In the genomic region with DNA sequence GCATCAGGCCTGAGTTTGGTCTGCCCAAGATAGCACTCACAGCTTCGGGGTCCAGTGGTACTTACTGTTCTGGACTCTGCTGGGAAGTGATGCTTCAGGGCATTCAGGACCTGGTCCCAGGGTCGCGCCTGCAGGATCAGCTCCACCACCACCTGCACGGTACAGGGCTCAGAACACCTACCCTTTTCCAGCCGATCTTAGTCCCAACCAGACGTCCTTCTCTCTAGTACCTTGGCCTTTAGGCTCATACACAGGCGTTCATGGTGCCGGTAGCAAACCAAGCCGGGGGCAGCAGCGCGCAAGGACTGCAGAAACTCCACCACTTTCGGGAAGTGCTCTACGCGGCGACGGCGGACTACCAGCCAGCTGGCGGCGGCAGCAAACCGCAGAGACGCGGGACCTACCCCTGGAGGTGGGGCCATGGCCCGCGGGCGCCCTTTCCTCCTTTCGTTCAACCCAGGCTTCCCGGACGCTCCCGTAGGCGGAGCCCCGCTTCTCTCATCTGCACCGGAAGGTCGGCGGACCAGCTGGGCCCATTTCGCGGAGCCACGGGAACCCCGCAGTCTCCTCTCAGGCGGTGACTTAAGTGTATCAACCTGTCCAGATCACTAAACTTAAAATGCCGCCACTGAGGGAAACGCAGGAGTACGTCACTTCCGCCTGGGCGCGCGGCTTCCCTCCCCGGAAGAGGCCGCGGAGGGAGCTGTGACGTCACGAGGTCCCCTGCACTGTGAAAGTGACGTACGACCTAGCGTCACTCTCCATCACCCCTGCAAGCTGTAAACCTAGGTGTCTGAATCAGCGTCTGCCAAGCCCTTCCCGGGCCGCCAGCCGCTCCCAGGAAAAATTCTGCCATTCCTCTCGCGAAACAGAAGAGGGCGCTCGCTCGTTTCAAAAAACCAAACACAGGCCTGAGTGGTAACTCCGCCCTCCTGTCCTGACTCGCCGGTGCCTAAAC, we compare ENCODE assay signal across 8 mouse cellular contexts. TPM values are rescaled to one million over a fixed set of nuclear protein-coding genes. Genes with fewer than 3 reads are reported as not detected.
DNase-seq lines count a peak whose midpoint lies in the region; ATAC-seq and TF ChIP-seq lines count a peak whose summit lies in the region.

A gene (minus strand): TSS at position 661 of the 958 bp plus-strand sequence.

- H3K4me1 ChIP-seq in embryonic facial prominence, embryonic 13.5 days = peaks cover 11% of the 10 kb centered on the region
- peaks cover 2% of the 10 kb centered on the region; the same call in 1 of the 2 replicates for H3K4me1 ChIP-seq in kidney, adult 2 months (ENCODE audit: control insufficient read depth, insufficient read depth, low read length)
- H3K4me1 ChIP-seq in limb, embryonic 12.5 days (replicated peaks) = peaks cover 8% of the 10 kb centered on the region
- peaks cover 15% of the 10 kb centered on the region for H3K4me1 ChIP-seq in midbrain, embryonic 15.5 days
- H3K4me1 ChIP-seq in spleen, adult 2 months (ENCODE audit: control insufficient read depth, insufficient read depth, insufficient read length) = peaks cover 3% of the 10 kb centered on the region; the same call in 1 of the 2 replicates

- peak within 1 kb of the TSS; percentile 84 for H3K9ac ChIP-seq in embryonic facial prominence, embryonic 13.5 days
- H3K9ac ChIP-seq in limb, embryonic 12.5 days (replicated peaks) = peak within 1 kb of the TSS; percentile 78
- peak within 1 kb of the TSS; percentile 66 for H3K9ac ChIP-seq in midbrain, embryonic 15.5 days

- DNase-seq in 3134 (ENCODE audit: extremely low read depth, insufficient read length, low spot score) = peak; percentile 96
- DNase-seq in adrenal gland, postnatal 36 days = peak; percentile 94 to 95
- DNase-seq in heart, adult 18-20 months = peak; percentile 94 to 95
- DNase-seq in kidney, adult 2 months = peak; percentile 97
- DNase-seq in spleen, adult 2 months (ENCODE audit: low read depth in 1 of 2, low spot score in 2 of 2) = peak; percentile 88 to 94

- ATAC-seq in embryonic facial prominence, embryonic 13.5 days (ENCODE audit: insufficient number of reproducible peaks, insufficient read depth, low FRiP score, low TSS enrichment, low read depth) = peak; percentile 96
- peak; percentile 98 for ATAC-seq in limb, embryonic 12.5 days (ENCODE audit: insufficient number of reproducible peaks, insufficient read depth, low FRiP score, low TSS enrichment, low read depth)
- ATAC-seq in midbrain, embryonic 15.5 days (replicated peaks) = peak; percentile 99

- no peaks in the 10 kb centered on the region for H3K27me3 ChIP-seq in embryonic facial prominence, embryonic 13.5 days
- no peaks in the 10 kb centered on the region for H3K27me3 ChIP-seq in kidney, adult 2 months (replicated peaks; ENCODE audit: control insufficient read depth, insufficient read depth, low read length)
- H3K27me3 ChIP-seq in limb, embryonic 12.5 days = no peaks in the 10 kb centered on the region
- no peaks in the 10 kb centered on the region for H3K27me3 ChIP-seq in midbrain, embryonic 15.5 days (replicated peaks)
- H3K27me3 ChIP-seq in spleen, adult 2 months (ENCODE audit: control insufficient read depth, insufficient read depth, low read length) = no peaks in the 10 kb centered on the region

- H3K4me2 ChIP-seq in embryonic facial prominence, embryonic 13.5 days = peak within 1 kb of the TSS; percentile 80
- peak within 1 kb of the TSS; percentile 80 for H3K4me2 ChIP-seq in limb, embryonic 12.5 days
- peak within 1 kb of the TSS; percentile 98 for H3K4me2 ChIP-seq in midbrain, embryonic 15.5 days

- H3K27ac ChIP-seq in embryonic facial prominence, embryonic 13.5 days = peak within 1 kb of the TSS; percentile 91
- H3K27ac ChIP-seq in kidney, adult 2 months (ENCODE audit: insufficient read depth, low read depth, low read length) = peak within 1 kb of the TSS; percentile 43; the same call in 1 of the 2 replicates
- H3K27ac ChIP-seq in limb, embryonic 12.5 days = peak within 1 kb of the TSS; percentile 86
- peak within 1 kb of the TSS; percentile 75 for H3K27ac ChIP-seq in midbrain, embryonic 15.5 days
- peak within 1 kb of the TSS; percentile 90 for H3K27ac ChIP-seq in spleen, adult 2 months (ENCODE audit: insufficient read depth, low read length)

- under 1% methylated on average over 66 of the region's 66 CpGs for WGBS in embryonic facial prominence, embryonic 13.5 days
- WGBS in kidney, adult 2 months = under 1% methylated on average over 66 of the region's 66 CpGs
- WGBS in limb, embryonic 12.5 days = under 1% methylated on average over 65 of the region's 66 CpGs
- WGBS in midbrain, embryonic 15.5 days = under 1% methylated on average over 66 of the region's 66 CpGs
- under 1% methylated on average over 66 of the region's 66 CpGs for WGBS in spleen, adult 2 months

- H3K4me3 ChIP-seq in embryonic facial prominence, embryonic 13.5 days = peak within 1 kb of the TSS; percentile 82
- peak within 1 kb of the TSS; percentile 70 for H3K4me3 ChIP-seq in kidney, adult 2 months (ENCODE audit: insufficient read depth, low read depth, low read length)
- peak within 1 kb of the TSS; percentile 83 for H3K4me3 ChIP-seq in limb, embryonic 12.5 days (replicated peaks)
- peak within 1 kb of the TSS; percentile 85 for H3K4me3 ChIP-seq in midbrain, embryonic 15.5 days
- H3K4me3 ChIP-seq in spleen, adult 2 months (ENCODE audit: extremely low read depth, insufficient read depth, insufficient read length) = peak within 1 kb of the TSS; percentile 74

- peaks cover 41% of the 10 kb centered on the region for H3K36me3 ChIP-seq in embryonic facial prominence, embryonic 13.5 days
- no peaks in the 10 kb centered on the region for H3K36me3 ChIP-seq in kidney, adult 2 months (ENCODE audit: control insufficient read depth, insufficient read depth, low read length)
- H3K36me3 ChIP-seq in limb, embryonic 12.5 days = peaks cover 38% of the 10 kb centered on the region
- H3K36me3 ChIP-seq in midbrain, embryonic 15.5 days (replicated peaks) = peaks cover 9% of the 10 kb centered on the region; the same call in 1 of the 2 replicates
- peaks cover 20% of the 10 kb centered on the region for H3K36me3 ChIP-seq in spleen, adult 2 months (ENCODE audit: control insufficient read depth, insufficient read depth, low read length)

- peak; percentile 78 for TF ChIP-seq CTCF in kidney, adult 2 months (conservative IDR thresholded peaks at IDR 0.05; ENCODE audit: insufficient read depth, insufficient read length, low read depth, low read length)
- TF ChIP-seq CTCF in spleen, adult 2 months (IDR thresholded peaks at IDR 0.05; ENCODE audit: extremely low read depth, insufficient read depth, insufficient read length, insufficient replicate concordance) = peak; percentile 64; the same call in 1 of the 2 replicates

- TF ChIP-seq POLR2A in kidney, adult 2 months (IDR thresholded peaks at IDR 0.05; ENCODE audit: low read depth, low read length) = no peak
- no peak for TF ChIP-seq POLR2A in spleen, adult 2 months (IDR thresholded peaks at IDR 0.05; ENCODE audit: low read depth, low read length)

- no peaks in the 10 kb centered on the region for H3K9me3 ChIP-seq in embryonic facial prominence, embryonic 13.5 days
- no peaks in the 10 kb centered on the region for H3K9me3 ChIP-seq in limb, embryonic 12.5 days
- no peaks in the 10 kb centered on the region for H3K9me3 ChIP-seq in midbrain, embryonic 15.5 days

RNA-seq across cellular contexts. Expression of the gene that starts here (rescaled TPM):
- 10 to 100 TPM; 30.8 to 35.6 TPM for total RNA-seq in adrenal gland, postnatal 36 days (2021)
- polyA plus RNA-seq in embryonic facial prominence, embryonic 13.5 days (2015; fragmentation: Nextera tagmentation; extraction: Ambion mirVana) = 38.7 and 46.6 TPM in 2 replicates
- total RNA-seq in heart, adult 18-20 months (2021) = 10 to 100 TPM; 10.1 to 12.1 TPM
- polyA plus RNA-seq in kidney, adult 2 months (2012; rRNA removed) = 9.9 and 10.2 TPM in 2 replicates
- 57.1 and 58.3 TPM in 2 replicates for polyA plus RNA-seq in limb, embryonic 12.5 days (2016; fragmentation: Nextera tagmentation; extraction: Ambion mirVana)
- polyA plus RNA-seq in midbrain, embryonic 15.5 days (2015; fragmentation: Nextera tagmentation; extraction: Ambion mirVana) = 25.6 TPM in 2 replicates
- polyA plus RNA-seq in spleen, adult 2 months (2012; rRNA removed) = 19.0 and 20.8 TPM in 2 replicates

Comparison
In these comparisons a context has a peak if more than half of its experiments do, and no peak if none do; other contexts are left out.
1. Peak in every context shown above with its lines: DNase-seq, ATAC-seq, H3K4me3 ChIP-seq and H3K27ac ChIP-seq.